Mouse (Mus musculus) embryonic facial prominence, embryonic 15.5 days (tissue): ENCODE measurements around the gene Ccl17. TPM values are rescaled to one million over a fixed set of nuclear protein-coding genes. Genes with fewer than 3 reads are reported as not detected.

Source experiments
- ATAC-seq: fragments of 200-750 bp; cut with Nextera tagmentation; 2 replicates; pipeline ENCODE4 v1.8.0; 2017; ENCODE audit warnings: low read depth, moderate TSS enrichment; ENCODE audit not compliant: insufficient number of reproducible peaks, low FRiP score, low TSS enrichment
- H3K27ac ChIP-seq: fragments of 300-500 bp; sonication (generic); replicated peaks from 2 replicates; pipeline ENCODE4 v1.5.1; 2015; ENCODE audit warnings: mild to moderate bottlenecking, inconsistent platforms
- H3K27me3 ChIP-seq: fragments of 300-500 bp; sonication (generic); 2 replicates; pipeline ENCODE4 v1.6.1; 2015; ENCODE audit warnings: inconsistent platforms
- H3K36me3 ChIP-seq: fragments of 300-500 bp; sonication (generic); 2 replicates; pipeline ENCODE4 v1.6.1; 2015; ENCODE audit warnings: mild to moderate bottlenecking, inconsistent platforms
- H3K4me1 ChIP-seq: fragments of 300-500 bp; sonication (generic); 2 replicates; pipeline ENCODE4 v1.6.1; 2015; ENCODE audit warnings: inconsistent platforms
- H3K4me2 ChIP-seq: fragments of 300-500 bp; sonication (generic); replicated peaks from 2 replicates; pipeline ENCODE4 v1.6.1; 2015; ENCODE audit warnings: mild to moderate bottlenecking, inconsistent platforms
- H3K4me3 ChIP-seq: fragments of 300-500 bp; sonication (generic); replicated peaks from 2 replicates; pipeline ENCODE4 v1.5.1; 2015; ENCODE audit warnings: mild to moderate bottlenecking, inconsistent platforms
- H3K9ac ChIP-seq: fragments of 300-500 bp; sonication (generic); 2 replicates; pipeline ENCODE4 v1.6.1; 2015; ENCODE audit warnings: inconsistent platforms
- H3K9me3 ChIP-seq: fragments of 300-500 bp; sonication (generic); replicated peaks from 2 replicates; pipeline ENCODE4 v1.6.1; 2016; ENCODE audit warnings: inconsistent platforms
- WGBS: fragments of 180-500 bp; shearing (Covaris S2); methylation state at CpG from one replicate; pipeline ENCODE4 v1.1.7; 2015; 5-methylcytosine and 5-hydroxymethylcytosine counted together
- polyA plus RNA-seq: library from polyadenylated mRNA; unstranded; fragments of >200 nt; fragmentation: Nextera tagmentation; extraction: Ambion mirVana; gene quantifications from 2 replicates; pipeline ENCODE4 v1.2.1, GENCODE M21; 2015

Ccl17 gene
- polyA plus RNA-seq = not detected in 2 replicates

DNA sequence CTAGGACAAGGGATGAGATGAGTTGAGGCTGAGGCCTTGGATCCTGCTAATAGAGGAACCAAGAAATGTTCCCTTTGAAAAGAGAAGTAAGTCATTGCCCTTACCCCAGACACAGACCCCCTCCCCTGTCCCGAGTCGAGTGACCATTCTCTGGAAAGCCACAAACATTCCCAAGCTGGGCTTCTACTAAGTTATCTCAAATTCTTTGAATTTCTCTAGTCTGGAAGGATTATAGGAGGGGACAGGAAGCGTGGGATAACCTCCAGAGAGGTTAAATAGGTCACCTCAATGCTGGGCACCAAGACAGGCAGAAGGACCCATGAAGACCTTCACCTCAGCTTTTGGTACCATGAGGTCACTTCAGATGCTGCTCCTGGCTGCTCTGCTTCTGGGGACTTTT lies at the start of gene Ccl17:
Gene Ccl17 (plus strand): TSS at position 301 of the 400 bp plus-strand sequence.
- whole genome bisulfite sequencing = 58% methylated on average over 3 of the region's 3 CpGs
- Histone ChIP-seq H3K9ac (no peak within 1 kb of the TSS), H3K4me2 (no peak within 1 kb of the TSS), H3K4me1 (peaks cover 5% of the 10 kb centered on the region), H3K36me3 (no peaks in the 10 kb centered on the region), H3K4me3 (no peak within 1 kb of the TSS), H3K27me3 (no peaks in the 10 kb centered on the region), H3K27ac (no peak within 1 kb of the TSS), H3K9me3 (no peaks in the 10 kb centered on the region)
- ATAC-seq = no peak

DNA sequence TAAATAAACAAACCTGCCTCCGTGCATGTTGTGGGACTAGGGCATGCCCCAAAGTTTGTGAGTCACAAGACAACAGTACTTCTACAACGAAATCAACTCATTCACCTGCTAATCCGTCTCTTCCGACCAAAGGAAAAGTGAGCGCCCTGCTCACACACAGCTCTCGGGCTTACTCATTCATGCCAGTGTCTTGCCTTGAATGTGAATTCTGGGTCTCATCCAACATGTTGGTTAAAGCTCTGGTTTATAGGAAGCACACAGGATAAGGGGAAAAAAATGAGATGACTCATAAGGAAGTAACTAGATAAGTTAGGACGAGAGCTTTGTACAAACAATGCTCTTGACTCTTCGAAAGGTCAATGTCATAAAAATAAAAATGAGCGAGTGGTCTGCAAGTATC lies 43.2 kb upstream of the Ccl17 start:
- Histone ChIP-seq H3K4me1 (peaks cover 14% of the 10 kb centered on the region), H3K27me3 (peaks cover 10% of the 10 kb centered on the region; the same call in 1 of the 2 replicates), H3K9ac (no peak overlapping the region), H3K9me3 (no peaks in the 10 kb centered on the region), H3K4me2 (no peak overlapping the region), H3K36me3 (no peaks in the 10 kb centered on the region), H3K4me3 (no peak overlapping the region), H3K27ac (no peak overlapping the region)
- ATAC-seq = no peak
- WGBS = 64% methylated on average over 9 of the region's 9 CpGs

DNA sequence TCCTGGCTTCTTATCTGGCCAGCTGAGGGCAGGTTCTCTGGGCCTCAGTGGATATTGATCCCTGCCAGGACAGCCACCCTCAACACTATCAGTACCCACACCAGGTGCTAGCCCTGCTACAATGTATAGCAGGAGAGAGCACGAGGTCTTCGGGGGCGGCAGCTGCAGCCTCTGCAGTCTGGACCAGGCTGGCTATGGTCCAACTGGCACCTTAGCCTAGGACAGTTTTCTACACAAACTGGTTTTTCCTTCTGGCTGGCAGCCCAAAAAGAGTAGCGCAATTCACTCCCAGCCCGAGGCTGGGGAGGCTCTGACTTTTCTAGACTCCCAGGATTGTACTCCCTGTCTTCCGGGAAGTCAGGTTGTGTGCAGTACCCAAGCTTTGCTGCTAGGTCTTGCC lies 39.3 kb upstream of the Ccl17 start:
- H3K4me1 ChIP-seq = peaks cover 38% of the 10 kb centered on the region
- ATAC-seq = peak; percentile 34
- no peak overlapping the region for H3K9ac ChIP-seq
- no peaks in the 10 kb centered on the region for H3K9me3 ChIP-seq
- no peak overlapping the region for H3K4me3 ChIP-seq
- H3K36me3 ChIP-seq = no peaks in the 10 kb centered on the region
- peak overlapping the region; percentile 76 for H3K27ac ChIP-seq
- H3K27me3 ChIP-seq = peaks cover 24% of the 10 kb centered on the region
- WGBS = 26% methylated on average over 6 of the region's 6 CpGs
- H3K4me2 ChIP-seq = peak overlapping the region; percentile 90

DNA sequence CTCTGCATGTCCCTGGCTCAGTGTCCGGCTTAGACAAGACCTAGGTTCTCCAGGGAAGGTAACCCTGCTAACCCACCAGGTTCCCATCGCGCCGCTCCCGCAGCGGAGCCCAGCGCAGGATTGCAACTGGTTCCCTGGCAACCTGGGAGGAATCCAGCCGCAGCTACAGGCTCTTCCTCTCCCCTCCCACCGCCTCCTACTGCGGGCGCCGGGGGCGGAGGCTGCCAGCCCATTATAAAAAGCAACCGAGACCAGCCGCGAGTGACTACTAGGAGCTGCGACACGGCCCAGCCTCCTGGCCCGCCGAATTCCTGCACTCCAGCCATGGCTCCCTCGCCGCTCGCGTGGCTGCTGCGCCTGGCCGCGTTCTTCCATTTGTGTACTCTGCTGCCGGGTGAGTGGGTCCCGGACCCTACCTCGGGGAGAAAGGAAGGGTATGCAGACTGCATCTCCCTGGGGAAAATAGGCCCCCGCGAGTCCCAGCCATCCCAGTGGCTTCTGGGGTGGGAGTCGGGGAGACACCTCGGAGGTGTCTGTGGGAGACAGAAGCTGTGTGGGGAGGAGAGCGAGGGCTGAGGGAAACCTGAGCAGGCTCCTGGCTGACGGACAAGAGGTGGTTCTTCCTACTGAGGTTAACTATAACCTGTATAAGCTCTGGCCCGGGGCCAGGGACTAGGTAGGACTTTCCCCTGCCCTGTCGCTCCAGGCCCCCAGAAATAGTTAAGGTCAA lies 38.1 kb upstream of the Ccl17 start, which contains the start of gene Cx3cl1:
Gene Cx3cl1 (plus strand): TSS at position 69 of the 730 bp plus-strand sequence.
- peak; percentile 79 for ATAC-seq
- WGBS = 0% methylated on average over 38 of the region's 38 CpGs
- H3K9me3 ChIP-seq = no peaks in the 10 kb centered on the region
- peak within 1 kb of the TSS; percentile 90 for H3K4me2 ChIP-seq
- peaks cover 24% of the 10 kb centered on the region for H3K27me3 ChIP-seq
- peak within 1 kb of the TSS; percentile 56 for H3K4me3 ChIP-seq
- H3K4me1 ChIP-seq = peaks cover 38% of the 10 kb centered on the region
- peak within 1 kb of the TSS; percentile 76 for H3K27ac ChIP-seq
- H3K36me3 ChIP-seq = no peaks in the 10 kb centered on the region
- peak within 1 kb of the TSS; percentile 28 for H3K9ac ChIP-seq

DNA sequence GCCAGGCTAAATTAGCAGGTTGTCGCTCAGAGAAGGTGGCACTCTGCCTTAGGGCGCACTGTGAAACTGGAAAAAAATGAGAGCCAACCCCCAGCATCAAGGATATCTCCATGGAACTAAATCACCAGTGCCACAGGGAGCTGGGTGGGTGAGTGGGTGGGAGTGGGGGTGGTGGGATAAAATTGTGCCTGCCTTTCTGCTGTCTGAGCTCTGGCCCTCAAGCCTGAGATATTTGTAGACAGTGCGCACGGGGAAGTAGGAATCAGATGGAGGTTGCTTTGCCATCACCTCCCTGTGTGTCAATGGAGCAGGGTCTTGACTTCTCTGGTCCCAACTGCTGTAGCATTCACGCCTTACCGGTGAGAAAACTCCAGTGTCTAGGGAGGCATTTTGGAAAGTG lies 37.2 kb upstream of the Ccl17 start:
- H3K4me2 ChIP-seq = peak overlapping the region; percentile 90
- H3K27ac ChIP-seq = no peak overlapping the region
- H3K4me3 ChIP-seq = peak overlapping the region; percentile 56
- no peaks in the 10 kb centered on the region for H3K36me3 ChIP-seq
- ATAC-seq = no peak
- 45% methylated on average over 6 of the region's 6 CpGs for WGBS
- peaks cover 22% of the 10 kb centered on the region for H3K27me3 ChIP-seq
- H3K9ac ChIP-seq = no peak overlapping the region
- H3K9me3 ChIP-seq = no peaks in the 10 kb centered on the region
- H3K4me1 ChIP-seq = peaks cover 41% of the 10 kb centered on the region

DNA sequence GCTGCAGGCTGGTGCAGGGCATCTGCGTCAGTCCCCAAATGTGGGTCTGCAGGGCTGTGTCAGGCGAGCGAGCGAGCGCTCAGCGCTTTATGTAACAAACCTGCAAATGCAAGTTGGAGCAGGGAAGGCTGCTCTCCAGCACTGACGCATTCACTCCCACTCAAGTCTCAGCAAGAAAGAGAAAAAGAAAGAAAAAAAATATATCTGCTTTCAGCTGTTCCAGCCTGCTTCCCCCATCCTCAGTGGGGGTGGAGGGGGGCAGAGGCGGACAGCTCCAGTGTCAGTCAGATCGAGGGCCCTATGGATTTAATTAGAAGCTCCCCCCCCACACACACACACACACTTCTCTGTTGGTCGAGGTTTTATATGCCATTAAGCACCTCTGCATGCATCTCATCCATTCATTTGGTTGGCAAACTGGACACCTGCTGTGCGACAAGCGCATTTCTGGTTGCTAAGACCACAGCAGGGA lies 36.5 kb upstream of the Ccl17 start:
- Histone ChIP-seq H3K4me2 (peak overlapping the region; percentile 90; the same call in 1 of the 2 replicates), H3K9ac (no peak overlapping the region), H3K27me3 (peaks cover 22% of the 10 kb centered on the region), H3K9me3 (no peaks in the 10 kb centered on the region), H3K36me3 (no peaks in the 10 kb centered on the region), H3K27ac (no peak overlapping the region), H3K4me1 (peaks cover 48% of the 10 kb centered on the region), H3K4me3 (no peak overlapping the region)
- no peak for ATAC-seq
- WGBS = 14% methylated on average over 12 of the region's 12 CpGs

DNA sequence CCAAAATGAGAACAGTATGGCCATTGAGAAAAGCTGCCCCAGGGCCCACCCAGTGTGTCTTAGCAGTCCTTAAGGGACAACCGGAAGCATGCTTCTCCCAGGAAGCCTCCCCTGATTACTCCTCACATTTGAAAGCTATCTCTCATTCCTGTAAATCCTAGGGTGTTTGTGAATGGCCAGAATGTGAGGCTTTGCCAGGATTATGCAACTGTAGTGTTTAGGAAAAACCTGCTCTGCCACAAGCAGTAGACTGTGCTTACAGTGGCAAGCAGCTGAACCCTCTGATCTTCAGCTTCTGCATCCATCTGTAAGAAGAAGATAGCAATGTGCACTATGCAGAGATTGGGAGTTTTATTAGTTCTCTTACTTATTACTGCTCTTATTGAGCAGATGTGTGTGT lies 35.7 kb upstream of the Ccl17 start:
- H3K36me3 ChIP-seq = no peaks in the 10 kb centered on the region
- H3K4me1 ChIP-seq = peaks cover 54% of the 10 kb centered on the region
- H3K27ac ChIP-seq = no peak overlapping the region
- no peak overlapping the region for H3K4me2 ChIP-seq
- H3K9ac ChIP-seq = no peak overlapping the region
- H3K9me3 ChIP-seq = no peaks in the 10 kb centered on the region
- peaks cover 22% of the 10 kb centered on the region for H3K27me3 ChIP-seq
- H3K4me3 ChIP-seq = no peak overlapping the region
- WGBS = 63% methylated on average over 1 of the region's 1 CpGs
- ATAC-seq = no peak

DNA sequence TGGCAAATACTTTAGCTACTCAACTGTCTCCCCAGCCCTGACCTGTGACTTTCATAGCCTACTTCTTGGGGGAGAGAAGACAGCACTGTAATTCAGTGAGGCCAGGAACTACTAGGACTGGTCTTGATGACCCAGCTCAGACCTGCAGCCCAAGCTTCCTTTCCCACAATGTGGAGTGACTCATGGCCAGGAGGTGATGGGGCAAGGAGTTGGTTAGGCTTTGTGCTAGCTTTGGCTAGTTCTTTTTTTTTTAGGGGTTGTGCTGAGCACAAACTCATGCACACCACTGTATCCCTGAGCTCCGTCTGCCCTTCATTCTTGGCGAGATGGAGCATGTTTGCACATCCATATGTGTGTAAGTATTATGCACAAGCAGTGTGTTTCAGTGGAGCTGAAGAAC lies 33.9 kb upstream of the Ccl17 start:
- no peak for ATAC-seq
- no peak overlapping the region for H3K27ac ChIP-seq
- WGBS = 81% methylated on average over 2 of the region's 2 CpGs
- H3K4me2 ChIP-seq = no peak overlapping the region
- no peaks in the 10 kb centered on the region for H3K9me3 ChIP-seq
- no peak overlapping the region for H3K9ac ChIP-seq
- peaks cover 18% of the 10 kb centered on the region for H3K27me3 ChIP-seq
- H3K36me3 ChIP-seq = no peaks in the 10 kb centered on the region
- no peak overlapping the region for H3K4me3 ChIP-seq
- H3K4me1 ChIP-seq = peaks cover 49% of the 10 kb centered on the region

DNA sequence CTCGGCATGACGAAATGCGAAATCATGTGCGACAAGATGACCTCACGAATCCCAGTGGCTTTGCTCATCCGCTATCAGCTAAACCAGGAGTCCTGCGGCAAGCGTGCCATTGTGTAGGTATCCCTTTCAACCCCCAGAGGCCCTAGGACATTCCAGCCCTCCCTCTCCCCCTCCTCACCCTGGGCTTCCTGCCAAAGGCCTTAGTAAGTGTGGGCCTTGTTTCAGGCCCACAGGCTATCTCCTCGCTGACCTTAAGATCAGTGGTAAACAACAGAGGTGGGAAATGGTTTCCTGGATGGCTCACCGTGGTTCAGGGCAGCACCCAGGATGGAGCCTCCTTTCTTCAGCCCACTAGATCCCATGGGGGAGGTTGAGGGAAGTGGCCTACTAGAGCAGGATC lies 32.2 kb upstream of the Ccl17 start:
- peaks cover 5% of the 10 kb centered on the region; the same call in 1 of the 2 replicates for H3K27me3 ChIP-seq
- peaks cover 39% of the 10 kb centered on the region for H3K4me1 ChIP-seq
- no peak overlapping the region for H3K9ac ChIP-seq
- H3K9me3 ChIP-seq = no peaks in the 10 kb centered on the region
- WGBS = 62% methylated on average over 10 of the region's 10 CpGs
- no peaks in the 10 kb centered on the region for H3K36me3 ChIP-seq
- no peak overlapping the region for H3K4me2 ChIP-seq
- H3K4me3 ChIP-seq = no peak overlapping the region
- no peak overlapping the region for H3K27ac ChIP-seq
- ATAC-seq = no peak

DNA sequence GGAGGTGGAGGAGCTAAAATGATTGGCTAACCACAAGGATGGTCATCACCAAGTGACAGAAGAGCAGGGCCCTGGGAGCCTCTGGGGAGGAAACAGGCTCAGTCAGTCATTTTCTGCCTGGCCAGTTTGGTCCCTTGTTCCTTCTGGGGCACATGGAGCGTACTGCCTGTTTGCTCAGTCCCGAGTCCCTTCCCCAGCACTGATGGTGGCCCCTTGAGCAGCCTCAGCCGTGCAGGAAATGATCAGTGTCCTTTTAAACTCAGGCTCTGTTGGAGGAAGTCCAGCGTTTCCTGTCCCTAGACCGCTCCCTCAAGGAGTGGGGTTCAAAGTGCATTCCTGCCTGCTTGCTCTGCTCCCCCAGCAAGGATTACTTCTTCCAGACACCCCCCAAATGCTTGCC lies 31.8 kb upstream of the Ccl17 start:
- H3K9ac ChIP-seq = no peak overlapping the region
- no peaks in the 10 kb centered on the region for H3K9me3 ChIP-seq
- ATAC-seq = no peak; the same call in 1 of the 2 replicates
- no peak overlapping the region for H3K27ac ChIP-seq
- H3K4me1 ChIP-seq = peaks cover 35% of the 10 kb centered on the region
- H3K4me3 ChIP-seq = no peak overlapping the region
- no peaks in the 10 kb centered on the region for H3K36me3 ChIP-seq
- H3K27me3 ChIP-seq = 0 out of 2 replicates have a peak, but pooled peaks cover 2% of the 10 kb centered on the region
- WGBS = 32% methylated on average over 5 of the region's 5 CpGs
- H3K4me2 ChIP-seq = no peak overlapping the region

DNA sequence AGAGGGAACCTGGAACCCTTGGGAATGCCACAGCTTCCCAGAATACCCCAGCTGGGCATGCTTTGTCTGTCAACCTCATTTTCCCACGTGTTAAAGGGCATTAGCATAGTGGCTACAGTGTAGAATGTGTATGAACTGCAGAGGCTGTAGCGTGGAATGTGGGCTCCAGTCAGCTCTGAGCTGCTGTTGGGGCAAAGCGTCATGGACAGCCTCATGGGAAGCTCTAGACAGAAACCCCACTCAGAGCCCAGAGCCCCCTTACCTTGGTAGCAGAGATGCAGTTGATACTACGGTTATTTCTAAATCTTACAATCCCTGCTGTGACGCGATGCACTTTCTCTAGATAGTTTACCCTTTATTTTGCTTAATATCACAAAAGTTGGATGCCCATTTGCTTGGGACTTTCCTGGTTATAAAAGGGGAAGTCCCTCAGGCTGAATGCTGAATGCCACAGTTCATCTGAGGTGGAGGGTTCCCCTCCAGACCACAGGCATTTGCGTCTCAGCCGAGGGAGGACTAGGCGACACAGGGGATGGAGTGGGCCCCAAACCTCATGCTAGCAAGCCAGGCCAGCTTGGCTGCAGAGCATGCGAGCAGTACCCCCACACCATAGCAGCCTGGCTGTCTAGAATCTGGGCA lies 31.2 kb upstream of the Ccl17 start:
- H3K36me3 ChIP-seq = no peaks in the 10 kb centered on the region
- H3K9me3 ChIP-seq = no peaks in the 10 kb centered on the region
- H3K27me3 ChIP-seq = 0 out of 2 replicates have a peak, but pooled peaks cover 2% of the 10 kb centered on the region
- no peak overlapping the region for H3K4me2 ChIP-seq
- 58% methylated on average over 10 of the region's 10 CpGs for WGBS
- H3K9ac ChIP-seq = no peak overlapping the region
- H3K4me1 ChIP-seq = peaks cover 30% of the 10 kb centered on the region
- H3K27ac ChIP-seq = no peak overlapping the region
- H3K4me3 ChIP-seq = no peak overlapping the region
- no peak for ATAC-seq
